Mouse (Mus musculus) CD4-positive, CD25-positive, alpha-beta regulatory T cell, adult 4 months (primary cell): ENCODE data around the gene Ppp1r9a. TPM values are rescaled to one million over a fixed set of nuclear protein-coding genes. Genes with fewer than 3 reads are reported as not detected.

Experiments
- ATAC-seq: one replicate; pipeline ENCODE4 v1.8.0; 2017
- polyA plus RNA-seq, 2 experiments: library from polyadenylated mRNA; unstranded; fragments of 100-300 nt; shearing (Covaris generic); gene quantifications; one replicate each; pipeline ENCODE4 v1.2.1; 2017

Ppp1r9a gene
- polyA plus RNA-seq, 2 experiments from 2014 or later: 0.04 TPM; not detected in 1

DNA sequence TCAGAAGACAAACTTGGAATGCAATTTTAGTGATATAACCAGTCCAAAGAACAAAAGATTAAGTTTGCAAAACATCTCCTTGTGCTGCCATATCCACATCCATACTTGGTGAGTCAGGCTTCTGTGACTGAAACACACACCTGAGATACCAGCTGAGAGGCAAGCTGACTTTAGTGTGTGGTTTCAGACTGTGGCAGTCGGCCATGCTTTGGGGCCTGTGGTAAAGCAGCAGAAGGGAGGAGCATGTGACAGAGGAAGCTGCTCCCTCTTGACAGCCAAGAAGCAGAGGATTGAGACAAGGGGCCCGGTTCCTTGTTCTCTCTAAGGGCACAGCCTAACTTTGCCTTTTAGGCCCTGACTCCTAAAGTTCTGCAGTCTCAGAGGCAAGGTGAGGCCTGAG, 149.6 kb downstream of the Ppp1r9a start:
- no peak for ATAC-seq

DNA sequence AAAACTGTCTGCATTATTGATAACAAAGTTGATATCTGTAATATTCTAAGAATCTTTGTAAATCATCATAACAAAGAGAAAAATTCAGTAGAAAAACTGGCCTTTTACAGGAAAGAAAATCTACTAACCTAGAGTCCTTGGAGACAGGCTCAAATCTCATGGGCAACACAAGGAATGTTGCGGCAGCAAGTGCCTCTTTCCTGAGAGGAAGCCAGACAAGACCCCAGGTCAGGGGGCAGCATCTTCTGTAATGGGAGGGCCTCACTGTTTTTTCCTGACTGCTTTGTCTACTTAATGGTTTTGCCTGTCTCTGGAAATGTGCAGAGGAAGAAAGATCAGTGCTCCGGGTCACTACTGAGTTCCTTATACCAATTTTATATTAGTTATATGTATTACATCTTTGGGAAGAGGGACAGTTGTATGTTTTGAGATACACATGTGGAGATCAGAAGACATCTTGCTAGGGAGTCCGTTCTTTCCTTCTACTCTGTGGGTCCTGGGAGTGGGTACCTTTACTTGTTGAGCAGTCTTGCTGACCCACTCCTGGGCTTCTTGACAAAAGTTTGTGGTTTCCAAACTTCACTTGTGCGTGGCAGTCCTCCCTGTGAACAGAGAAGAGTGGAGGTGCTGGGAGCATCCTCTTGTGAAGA, 151.9 kb downstream of the Ppp1r9a start:
- no peak for ATAC-seq

DNA sequence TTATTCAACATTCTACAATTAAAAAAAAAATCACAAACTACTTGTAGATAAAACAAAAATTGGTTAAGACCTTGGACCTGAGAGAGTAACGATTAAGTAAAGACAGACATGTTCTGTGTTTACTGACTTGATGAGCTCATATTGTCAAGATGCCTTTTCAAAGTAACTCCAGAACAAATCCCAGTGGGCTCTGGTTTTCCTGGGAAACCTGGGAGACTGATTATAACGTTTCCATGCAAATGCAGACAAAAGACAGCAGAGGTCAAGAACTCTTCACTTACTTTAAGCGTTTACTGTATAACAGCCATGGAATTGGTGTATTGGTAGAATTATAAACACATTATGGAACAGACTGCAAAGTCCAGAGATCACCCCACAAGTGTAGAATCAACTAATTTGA, 172.0 kb downstream of the Ppp1r9a start:
- no peak for ATAC-seq

GRCm38 (mm10) chr6:5075680-5076079, 173.0 kb downstream of the Ppp1r9a start:
- ATAC-seq: no peak

GRCm38 (mm10) chr6:5078009-5078408, 175.3 kb downstream of the Ppp1r9a start:
- no peak for ATAC-seq

DNA sequence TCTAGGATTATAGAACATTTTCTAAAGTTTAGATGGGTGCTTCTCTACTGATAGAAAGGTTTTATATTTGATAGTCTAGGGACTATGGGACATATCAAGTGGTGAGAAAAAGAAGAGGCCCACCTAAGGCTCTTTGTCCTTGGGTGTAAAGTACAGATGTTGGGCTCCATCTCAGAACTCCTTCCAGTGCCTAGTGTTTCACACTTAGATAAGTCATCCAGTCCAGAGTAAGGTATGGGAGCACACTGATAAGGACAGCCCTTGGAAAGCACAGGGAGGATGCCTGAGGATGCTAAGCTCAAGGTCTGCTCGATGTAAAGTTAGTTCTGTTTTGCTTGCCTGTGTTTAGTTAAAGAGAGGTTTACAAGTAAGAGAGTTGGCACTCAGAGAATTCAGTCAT, 176.4 kb downstream of the Ppp1r9a start:
- no peak for ATAC-seq

GRCm38 (mm10) chr6:5080094-5080493, 177.4 kb downstream of the Ppp1r9a start:
- no peak for ATAC-seq

DNA sequence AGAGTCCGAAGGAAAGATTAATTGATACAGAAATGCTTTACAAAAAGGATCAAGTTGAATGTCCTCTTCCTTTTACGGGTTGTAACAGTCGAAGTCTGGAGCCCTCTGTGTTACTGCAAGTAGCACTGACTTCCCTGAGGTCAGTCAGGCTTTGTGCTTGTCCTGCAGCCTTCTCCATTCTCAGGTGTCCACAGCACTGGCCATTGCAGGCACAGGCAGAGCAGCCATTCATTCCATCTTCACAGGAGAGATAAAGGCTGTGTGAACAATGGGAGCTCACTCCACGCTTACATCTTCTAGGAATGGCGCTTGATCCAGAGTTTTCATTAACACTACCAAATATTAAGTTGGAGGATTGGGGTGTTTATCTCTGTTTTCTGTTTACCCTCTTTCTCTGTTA, 177.8 kb downstream of the Ppp1r9a start:
- no peak for ATAC-seq

GRCm38 (mm10) chr6:5081099-5081498, 178.4 kb downstream of the Ppp1r9a start:
- ATAC-seq: no peak

- no peak for ATAC-seq
Measured at GRCm38 (mm10) chr6:5082144-5082543, 179.4 kb downstream of the Ppp1r9a start.

- no peak for ATAC-seq
Measured at GRCm38 (mm10) chr6:5082740-5083139, 180.0 kb downstream of the Ppp1r9a start.

DNA sequence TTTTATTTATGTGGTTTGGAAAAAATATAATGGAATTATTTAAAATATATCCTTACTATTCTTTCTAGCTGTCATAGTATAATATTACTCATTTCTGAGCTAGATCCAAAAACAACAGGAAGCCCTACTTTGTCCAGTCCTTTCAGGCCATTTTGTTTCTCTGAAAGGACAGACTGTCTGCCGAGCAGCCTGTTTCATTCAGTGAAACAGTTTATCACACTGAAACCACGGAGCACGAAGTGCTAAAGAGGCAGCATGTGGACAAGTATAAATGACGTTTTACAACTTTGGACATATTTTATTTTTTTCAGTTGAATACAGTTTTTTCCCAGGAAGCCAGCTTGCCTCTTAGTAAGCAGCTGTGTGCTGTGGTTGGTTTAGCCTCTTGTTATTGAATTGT, 181.2 kb downstream of the Ppp1r9a start:
- no peak for ATAC-seq

- no peak for ATAC-seq
Measured at GRCm38 (mm10) chr6:5091873-5092272, 189.2 kb downstream of the Ppp1r9a start.

DNA sequence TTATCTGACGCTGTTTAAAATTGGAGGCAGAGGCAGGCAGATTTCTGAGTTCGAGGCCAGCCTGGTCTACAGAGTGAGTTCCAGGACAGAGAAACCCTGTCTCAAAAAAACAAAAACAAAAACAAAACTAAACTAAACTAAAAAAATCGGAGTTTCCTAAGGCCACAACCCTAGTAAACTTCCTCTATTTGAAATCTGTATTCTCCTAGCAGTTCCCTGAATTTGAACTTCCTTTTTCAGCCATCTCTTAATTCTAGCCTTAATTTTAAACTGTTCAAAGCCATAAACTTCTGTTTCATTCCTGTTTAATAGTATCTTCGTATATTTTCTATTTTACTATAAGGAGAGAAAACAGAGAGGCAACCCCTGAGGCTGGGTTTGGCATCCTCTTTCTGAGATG, 190.1 kb downstream of the Ppp1r9a start:
- no peak for ATAC-seq

GRCm38 (mm10) chr6:5093516-5093915, 190.8 kb downstream of the Ppp1r9a start:
- ATAC-seq: no peak

DNA sequence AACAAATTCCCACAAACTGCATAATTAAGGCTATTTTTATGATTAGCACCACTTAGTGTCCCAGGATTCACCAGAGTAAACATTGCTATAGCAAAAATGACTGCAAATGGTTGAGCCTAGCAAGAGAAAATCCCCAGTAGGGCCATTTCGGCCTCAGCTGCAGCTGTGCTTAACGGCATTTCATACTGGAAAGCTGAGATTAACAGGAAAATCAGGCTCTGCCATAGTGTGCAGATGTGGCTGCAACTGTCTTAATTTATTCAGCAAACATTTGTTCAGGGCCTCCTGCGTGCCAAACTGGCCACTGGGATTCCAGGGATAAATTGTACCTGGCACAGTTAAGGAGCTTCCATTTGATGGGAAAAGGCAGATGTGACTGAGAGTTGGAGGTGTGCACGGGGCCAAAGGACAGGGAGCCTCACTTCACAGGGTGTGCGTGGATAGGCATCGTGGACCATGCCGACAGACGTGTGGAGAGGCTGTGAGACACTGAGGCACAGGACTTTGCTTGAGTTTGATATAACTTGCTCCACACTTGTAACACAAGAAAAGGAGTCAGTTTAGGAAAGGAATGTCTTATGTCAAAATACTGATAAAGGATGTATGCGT, 192.8 kb downstream of the Ppp1r9a start:
- no peak for ATAC-seq

DNA sequence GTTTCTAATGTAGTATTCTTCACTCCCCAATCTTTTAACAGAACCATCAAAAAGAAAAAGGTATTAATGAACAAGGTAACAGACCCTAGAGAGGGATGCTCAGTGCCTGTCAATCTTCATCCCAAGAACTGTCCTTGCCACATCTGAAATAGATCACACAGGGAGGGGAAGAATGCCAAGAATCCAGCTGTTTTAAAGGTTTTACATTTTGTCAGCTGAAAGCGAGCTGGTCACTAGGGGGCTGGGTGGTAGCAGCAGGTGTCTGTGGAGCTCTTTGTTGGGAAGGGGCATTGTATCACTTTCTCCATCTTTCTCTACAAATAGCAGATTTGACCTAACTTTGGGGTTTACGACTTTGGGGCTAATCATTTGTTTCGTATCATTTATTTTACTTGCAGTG, 194.6 kb downstream of the Ppp1r9a start:
- no peak for ATAC-seq

- no peak for ATAC-seq
Measured at GRCm38 (mm10) chr6:5099282-5099681, 196.6 kb downstream of the Ppp1r9a start.

DNA sequence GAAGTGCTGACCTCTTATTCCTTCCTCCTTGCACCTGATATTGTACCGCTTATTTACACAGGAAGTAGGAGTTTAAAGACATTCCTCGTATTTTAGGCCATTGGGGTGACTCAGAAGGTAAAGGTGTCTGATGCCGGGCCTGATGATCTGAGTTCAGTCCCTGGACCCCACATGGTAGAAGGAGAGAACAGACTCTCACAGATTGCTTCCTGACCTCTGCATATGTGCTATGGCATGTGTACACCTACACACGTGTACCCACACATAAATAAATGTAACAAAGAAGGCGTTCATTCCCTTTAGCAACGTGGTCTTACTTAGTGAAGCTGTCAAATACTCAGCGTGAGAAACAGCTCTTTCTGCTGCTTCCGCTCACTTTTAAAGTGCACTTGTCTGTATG, 197.1 kb downstream of the Ppp1r9a start:
- ATAC-seq: no peak

GRCm38 (mm10) chr6:5100347-5100746, 197.6 kb downstream of the Ppp1r9a start:
- no peak for ATAC-seq

- no peak for ATAC-seq
Measured at GRCm38 (mm10) chr6:5102741-5103140, 200.0 kb downstream of the Ppp1r9a start.

- ATAC-seq: no peak
Measured at GRCm38 (mm10) chr6:5103769-5104168, 201.1 kb downstream of the Ppp1r9a start.

- no peak for ATAC-seq
Measured at GRCm38 (mm10) chr6:5104238-5104637, 201.5 kb downstream of the Ppp1r9a start.

DNA sequence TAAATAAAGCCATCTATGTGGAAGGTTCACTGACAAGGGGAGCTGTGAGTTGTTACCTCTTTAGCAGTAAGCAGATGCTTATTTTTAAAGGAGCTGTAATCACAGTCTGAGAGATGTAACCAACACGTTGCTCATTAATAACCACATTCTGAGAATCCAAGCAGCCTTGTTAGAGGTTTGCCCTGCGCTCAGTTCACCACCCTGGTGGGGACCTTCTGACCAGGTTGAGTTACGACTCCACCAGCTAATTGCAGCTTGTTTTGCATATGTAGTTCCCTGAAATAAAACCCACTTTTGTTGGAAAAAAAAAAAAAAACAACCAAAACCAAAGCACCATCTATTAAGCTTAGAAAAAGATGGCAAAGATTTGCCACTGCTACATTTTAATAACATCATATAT, 205.8 kb downstream of the Ppp1r9a start:
- ATAC-seq: no peak
